Mouse (Mus musculus): ENCODE results near the gene Helz. TPM values are rescaled to one million over a fixed set of nuclear protein-coding genes. Genes with fewer than 3 reads are reported as not detected.

Helz gene
- total RNA-seq, 2 experiments from 2014 or later: 34.1 to 37.9 TPM

GRCm38 (mm10) chr11:107668223-107668622, 120.5 kb downstream of the Helz start:
- DNase-seq (ENCODE audit: low spot score in 2 of 2): no peak

GRCm38 (mm10) chr11:107668977-107669376, 121.2 kb downstream of the Helz start:
- DNase-seq (ENCODE audit: low spot score in 2 of 2): no peak

GRCm38 (mm10) chr11:107674006-107674405, 126.3 kb downstream of the Helz start:
- no peak for DNase-seq (ENCODE audit: low spot score in 2 of 2)

GRCm38 (mm10) chr11:107674601-107675000, 126.9 kb downstream of the Helz start:
- no peak for DNase-seq (ENCODE audit: low spot score in 2 of 2)

- no peak for DNase-seq (ENCODE audit: low spot score in 2 of 2)
Measured at GRCm38 (mm10) chr11:107675246-107675645, 127.5 kb downstream of the Helz start.

- DNase-seq (ENCODE audit: low spot score in 2 of 2): no peak
Measured at GRCm38 (mm10) chr11:107676207-107676940, 128.6 kb downstream of the Helz start.

GRCm38 (mm10) chr11:107682694-107683355, 135.1 kb downstream of the Helz start:
- DNase-seq (ENCODE audit: low spot score in 2 of 2): no peak

- no peak for DNase-seq (ENCODE audit: low spot score in 2 of 2)
Measured at GRCm38 (mm10) chr11:107683544-107684465, 136.1 kb downstream of the Helz start.

- DNase-seq (ENCODE audit: low spot score in 2 of 2): no peak
Measured at GRCm38 (mm10) chr11:107686290-107686689, 138.6 kb downstream of the Helz start.

GRCm38 (mm10) chr11:107688480-107688879, 140.8 kb downstream of the Helz start:
- no peak for DNase-seq (ENCODE audit: low spot score in 2 of 2)

GRCm38 (mm10) chr11:107691569-107691968, 143.8 kb downstream of the Helz start:
- DNase-seq (ENCODE audit: low spot score in 2 of 2): no peak

GRCm38 (mm10) chr11:107693338-107693737, 145.6 kb downstream of the Helz start:
- DNase-seq (ENCODE audit: low spot score in 2 of 2): no peak

- DNase-seq (ENCODE audit: low spot score in 2 of 2): no peak
Measured at GRCm38 (mm10) chr11:107699967-107700366, 152.2 kb downstream of the Helz start.

- DNase-seq (ENCODE audit: low spot score in 2 of 2): no peak
Measured at GRCm38 (mm10) chr11:107703272-107704134, 155.8 kb downstream of the Helz start.

GRCm38 (mm10) chr11:107705060-107705459, 157.3 kb downstream of the Helz start:
- DNase-seq (ENCODE audit: low spot score in 2 of 2): no peak

- DNase-seq (ENCODE audit: low spot score in 2 of 2): no peak
Measured at GRCm38 (mm10) chr11:107705476-107706074, 157.8 kb downstream of the Helz start.

GRCm38 (mm10) chr11:107707897-107708610, 160.3 kb downstream of the Helz start:
- no peak for DNase-seq (ENCODE audit: low spot score in 2 of 2)

GRCm38 (mm10) chr11:107710379-107710778, 162.6 kb downstream of the Helz start:
- no peak for DNase-seq (ENCODE audit: low spot score in 2 of 2)

- no peak for DNase-seq (ENCODE audit: low spot score in 2 of 2)
Measured at GRCm38 (mm10) chr11:107714368-107714767, 166.6 kb downstream of the Helz start.
